Mouse (Mus musculus): ENCODE results near the gene Gm7075. TPM values are rescaled to one million over a fixed set of nuclear protein-coding genes. Genes with fewer than 3 reads are reported as not detected.
"Not testable (repeated sequence)": the region's sequence is repeated elsewhere in the genome, so short reads cannot be mapped to it uniquely, and the experiment has no call there.

The Gm7075 gene
- polyA plus RNA-seq, 1 experiment = not detected

GRCm38 (mm10) chr10:63415850-63416249, 5.7 kb downstream of the Gm7075 start:
- TF ChIP-seq POLR2A (IDR thresholded peaks at IDR 0.05; ENCODE audit: control insufficient read depth, low read depth, low read length) (no peak), CTCF (IDR thresholded peaks at IDR 0.05; ENCODE audit: control insufficient read depth, insufficient read depth, insufficient replicate concordance, low read depth, low read length) (no peak)
- no peaks in the 10 kb centered on the region for H3K4me1 ChIP-seq (ENCODE audit: control insufficient read depth, insufficient read depth, low read length)
- H3K27me3 ChIP-seq (ENCODE audit: control insufficient read depth, insufficient read depth, low read length) = no peaks in the 10 kb centered on the region
- no peak overlapping the region for H3K4me3 ChIP-seq (ENCODE audit: control insufficient read depth, low read depth, low read length)
- no peak overlapping the region for H3K27ac ChIP-seq (ENCODE audit: control insufficient read depth, insufficient read depth, low read depth, low read length)
- no peaks in the 10 kb centered on the region for H3K36me3 ChIP-seq (ENCODE audit: control insufficient read depth, insufficient read depth, low read length)

GRCm38 (mm10) chr10:63415287-63415686, 6.3 kb downstream of the Gm7075 start:
- no peak overlapping the region for H3K4me3 ChIP-seq (ENCODE audit: control insufficient read depth, low read depth, low read length)
- no peaks in the 10 kb centered on the region for H3K4me1 ChIP-seq (ENCODE audit: control insufficient read depth, insufficient read depth, low read length)
- no peaks in the 10 kb centered on the region for H3K27me3 ChIP-seq (ENCODE audit: control insufficient read depth, insufficient read depth, low read length)
- H3K27ac ChIP-seq (ENCODE audit: control insufficient read depth, insufficient read depth, low read depth, low read length) = no peak overlapping the region
- TF ChIP-seq CTCF (IDR thresholded peaks at IDR 0.05; ENCODE audit: control insufficient read depth, insufficient read depth, insufficient replicate concordance, low read depth, low read length) = no peak
- TF ChIP-seq POLR2A (IDR thresholded peaks at IDR 0.05; ENCODE audit: control insufficient read depth, low read depth, low read length) = no peak
- no peaks in the 10 kb centered on the region for H3K36me3 ChIP-seq (ENCODE audit: control insufficient read depth, insufficient read depth, low read length)

GRCm38 (mm10) chr10:63412756-63413155, 8.8 kb downstream of the Gm7075 start:
- H3K27ac ChIP-seq (ENCODE audit: control insufficient read depth, insufficient read depth, low read depth, low read length) = no peak overlapping the region
- no peaks in the 10 kb centered on the region for H3K36me3 ChIP-seq (ENCODE audit: control insufficient read depth, insufficient read depth, low read length)
- no peaks in the 10 kb centered on the region for H3K4me1 ChIP-seq (ENCODE audit: control insufficient read depth, insufficient read depth, low read length)
- H3K4me3 ChIP-seq (ENCODE audit: control insufficient read depth, low read depth, low read length) = no peak overlapping the region
- H3K27me3 ChIP-seq (ENCODE audit: control insufficient read depth, insufficient read depth, low read length) = no peaks in the 10 kb centered on the region
- no peak for TF ChIP-seq POLR2A (IDR thresholded peaks at IDR 0.05; ENCODE audit: control insufficient read depth, low read depth, low read length)
- TF ChIP-seq CTCF (IDR thresholded peaks at IDR 0.05; ENCODE audit: control insufficient read depth, insufficient read depth, insufficient replicate concordance, low read depth, low read length) = no peak

- not testable (repeated sequence) for H3K27me3 ChIP-seq (ENCODE audit: control insufficient read depth, insufficient read depth, low read length); H3K36me3 ChIP-seq (ENCODE audit: control insufficient read depth, insufficient read depth, low read length); H3K4me1 ChIP-seq (ENCODE audit: control insufficient read depth, insufficient read depth, low read length); H3K4me3 ChIP-seq (ENCODE audit: control insufficient read depth, low read depth, low read length); H3K27ac ChIP-seq (ENCODE audit: control insufficient read depth, insufficient read depth, low read depth, low read length)
These were observed 9.9 kb downstream of the Gm7075 start for GRCm38 (mm10) chr10:63411674-63412073.

GRCm38 (mm10) chr10:63410162-63410956, 11.2 kb downstream of the Gm7075 start:
- Histone ChIP-seq H3K27ac (ENCODE audit: control insufficient read depth, insufficient read depth, low read depth, low read length) (no peak overlapping the region), H3K27me3 (ENCODE audit: control insufficient read depth, insufficient read depth, low read length) (no peaks in the 10 kb centered on the region), H3K36me3 (ENCODE audit: control insufficient read depth, insufficient read depth, low read length) (no peaks in the 10 kb centered on the region), H3K4me3 (ENCODE audit: control insufficient read depth, low read depth, low read length) (no peak overlapping the region), H3K4me1 (ENCODE audit: control insufficient read depth, insufficient read depth, low read length) (no peaks in the 10 kb centered on the region)
- TF ChIP-seq POLR2A (IDR thresholded peaks at IDR 0.05; ENCODE audit: control insufficient read depth, low read depth, low read length) (no peak), CTCF (IDR thresholded peaks at IDR 0.05; ENCODE audit: control insufficient read depth, insufficient read depth, insufficient replicate concordance, low read depth, low read length) (no peak)

- H3K36me3 ChIP-seq (ENCODE audit: control insufficient read depth, insufficient read depth, low read length) = no peaks in the 10 kb centered on the region
- no peaks in the 10 kb centered on the region for H3K27me3 ChIP-seq (ENCODE audit: control insufficient read depth, insufficient read depth, low read length)
- TF ChIP-seq POLR2A (IDR thresholded peaks at IDR 0.05; ENCODE audit: control insufficient read depth, low read depth, low read length) = no peak
- TF ChIP-seq CTCF (IDR thresholded peaks at IDR 0.05; ENCODE audit: control insufficient read depth, insufficient read depth, insufficient replicate concordance, low read depth, low read length) = no peak
- no peak overlapping the region for H3K4me3 ChIP-seq (ENCODE audit: control insufficient read depth, low read depth, low read length)
- H3K4me1 ChIP-seq (ENCODE audit: control insufficient read depth, insufficient read depth, low read length) = no peaks in the 10 kb centered on the region
- H3K27ac ChIP-seq (ENCODE audit: control insufficient read depth, insufficient read depth, low read depth, low read length) = no peak overlapping the region
These were observed 18.0 kb downstream of the Gm7075 start for GRCm38 (mm10) chr10:63403636-63404035.

- Histone ChIP-seq H3K27me3 (ENCODE audit: control insufficient read depth, insufficient read depth, low read length) (no peaks in the 10 kb centered on the region), H3K4me3 (ENCODE audit: control insufficient read depth, low read depth, low read length) (no peak overlapping the region), H3K4me1 (ENCODE audit: control insufficient read depth, insufficient read depth, low read length) (no peaks in the 10 kb centered on the region), H3K27ac (ENCODE audit: control insufficient read depth, insufficient read depth, low read depth, low read length) (no peak overlapping the region), H3K36me3 (ENCODE audit: control insufficient read depth, insufficient read depth, low read length) (no peaks in the 10 kb centered on the region)
- TF ChIP-seq POLR2A (IDR thresholded peaks at IDR 0.05; ENCODE audit: control insufficient read depth, low read depth, low read length) = no peak
These were observed 18.7 kb downstream of the Gm7075 start for GRCm38 (mm10) chr10:63402731-63403504.
